Mouse (Mus musculus) kidney, embryonic 16.5 days (tissue): ENCODE results near the gene 0610009B22Rik. TPM values are rescaled to one million over a fixed set of nuclear protein-coding genes. Genes with fewer than 3 reads are reported as not detected.
"Not testable (repeated sequence)": the region's sequence is repeated elsewhere in the genome, so short reads cannot be mapped to it uniquely, and the experiment has no call there.

Experiments used
- ATAC-seq: fragments of 200-750 bp; cut with Nextera tagmentation; 2 replicates; pipeline ENCODE4 v1.8.0; 2017; ENCODE audit warnings: moderate TSS enrichment; ENCODE audit not compliant: low FRiP score, low TSS enrichment
- H3K27ac ChIP-seq: fragments of 300-500 bp; sonication (generic); 2 replicates; pipeline ENCODE4 v1.5.1; 2014; ENCODE audit warnings: low read length
- H3K27me3 ChIP-seq: fragments of 300-500 bp; sonication (generic); 2 replicates; pipeline ENCODE4 v1.6.1; 2014; ENCODE audit warnings: low read length, control low read depth, mixed read lengths; ENCODE audit not compliant: insufficient read depth
- H3K36me3 ChIP-seq: fragments of 300-500 bp; sonication (generic); 2 replicates; pipeline ENCODE4 v1.6.1; 2014; ENCODE audit warnings: low read length, control low read depth, mixed read lengths; ENCODE audit not compliant: insufficient read depth
- H3K4me1 ChIP-seq: fragments of 300-500 bp; sonication (generic); 2 replicates; pipeline ENCODE4 v1.6.1; 2014; ENCODE audit warnings: low read length, control low read depth, mixed read lengths; ENCODE audit not compliant: insufficient read depth
- H3K4me2 ChIP-seq: fragments of 300-500 bp; sonication (generic); replicated peaks from 2 replicates; pipeline ENCODE4 v1.6.1; 2014; ENCODE audit warnings: low read depth, low read length
- H3K4me3 ChIP-seq: fragments of 300-500 bp; sonication (generic); 2 replicates; pipeline ENCODE4 v1.5.1; 2014; ENCODE audit warnings: mild to moderate bottlenecking, low read length
- H3K9ac ChIP-seq: fragments of 300-500 bp; sonication (generic); replicated peaks from 2 replicates; pipeline ENCODE4 v1.6.1; 2014; ENCODE audit warnings: low read length
- H3K9me3 ChIP-seq: fragments of 300-500 bp; sonication (generic); 2 replicates; pipeline ENCODE4 v1.6.1; 2016; ENCODE audit warnings: low read length, control low read depth
- WGBS: fragments of 180-500 bp; shearing (Covaris S2); extraction: QIAGEN DNeasy Blood & Tissue Kit; methylation state at CpG from one replicate; pipeline ENCODE4 v1.1.7; 2014; 5-methylcytosine and 5-hydroxymethylcytosine counted together
- polyA plus RNA-seq: library from polyadenylated mRNA; unstranded; fragments of >200 nt; fragmentation: Nextera tagmentation; extraction: Ambion mirVana; gene quantifications from 2 replicates; pipeline ENCODE4 v1.2.1, GENCODE M21; 2015

Gene 0610009B22Rik
- polyA plus RNA-seq, result 105 and 107 TPM in 2 replicates

GRCm38 (mm10) chr11:51688330-51689328, at the start of gene 0610009B22Rik:
0610009B22Rik (minus strand) TSS chr11:51688874.
- peak within 1 kb of the TSS; percentile 89 for H3K9ac ChIP-seq
- H3K4me1 ChIP-seq, result peaks cover 10% of the 10 kb centered on the region
- H3K27ac ChIP-seq, result peak within 1 kb of the TSS; percentile 100
- peak within 1 kb of the TSS; percentile 75 for H3K4me2 ChIP-seq
- no peaks in the 10 kb centered on the region for H3K27me3 ChIP-seq
- peak; percentile 99 for ATAC-seq
- peaks cover 4% of the 10 kb centered on the region for H3K36me3 ChIP-seq
- H3K9me3 ChIP-seq, result no peaks in the 10 kb centered on the region
- peak within 1 kb of the TSS; percentile 79 for H3K4me3 ChIP-seq
- under 1% methylated on average over 60 of the region's 60 CpGs for WGBS

- not testable (repeated sequence) for H3K4me1 ChIP-seq, H3K4me2 ChIP-seq, H3K27me3 ChIP-seq, H3K9ac ChIP-seq, ATAC-seq, H3K27ac ChIP-seq, H3K9me3 ChIP-seq, H3K4me3 ChIP-seq
- WGBS, result 98% methylated on average over 12 of the region's 13 CpGs
- H3K36me3 ChIP-seq, result peaks cover 39% of the 10 kb centered on the region
These were observed 45.5 kb upstream of the 0610009B22Rik start for GRCm38 (mm10) chr11:51734218-51734617.

GRCm38 (mm10) chr11:51732883-51733282, 44.2 kb upstream of the 0610009B22Rik start:
- H3K27ac ChIP-seq, result no peak overlapping the region
- no peak overlapping the region for H3K4me3 ChIP-seq
- ATAC-seq, result no peak
- WGBS, result 83% methylated on average over 1 of the region's 1 CpGs
- H3K9me3 ChIP-seq, result no peaks in the 10 kb centered on the region
- no peaks in the 10 kb centered on the region for H3K27me3 ChIP-seq
- H3K36me3 ChIP-seq, result peaks cover 36% of the 10 kb centered on the region
- no peak overlapping the region for H3K4me2 ChIP-seq
- H3K9ac ChIP-seq, result no peak overlapping the region
- H3K4me1 ChIP-seq, result no peaks in the 10 kb centered on the region

DNA sequence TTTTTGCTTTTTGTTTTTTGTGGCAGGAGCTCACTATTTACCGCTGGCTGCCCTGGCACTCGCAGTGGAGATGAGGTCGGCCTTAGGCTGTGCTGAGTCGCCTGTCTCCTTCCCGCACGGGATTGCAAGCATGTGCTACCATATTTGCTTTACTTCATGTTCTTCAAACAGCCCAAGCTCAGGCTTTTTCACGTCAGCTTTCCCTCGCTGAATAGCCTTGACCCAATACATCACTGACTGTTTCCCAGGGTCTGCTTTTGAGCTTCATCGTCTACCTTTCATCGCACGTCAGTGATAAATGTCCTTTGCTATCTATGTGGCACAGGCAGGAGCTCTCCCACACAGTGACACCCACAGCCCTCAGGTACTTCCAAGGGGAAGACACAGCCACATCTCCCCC, 32.4 kb upstream of the 0610009B22Rik start:
- Histone ChIP-seq H3K27me3 (no peaks in the 10 kb centered on the region), H3K9me3 (no peaks in the 10 kb centered on the region), H3K4me3 (no peak overlapping the region), H3K4me1 (no peaks in the 10 kb centered on the region), H3K9ac (no peak overlapping the region), H3K27ac (no peak overlapping the region), H3K36me3 (peaks cover 59% of the 10 kb centered on the region), H3K4me2 (no peak overlapping the region)
- ATAC-seq, result no peak
- WGBS, result 95% methylated on average over 11 of the region's 11 CpGs

GRCm38 (mm10) chr11:51707080-51707479, 18.4 kb upstream of the 0610009B22Rik start:
- Histone ChIP-seq H3K9me3 (no peaks in the 10 kb centered on the region), H3K4me1 (no peaks in the 10 kb centered on the region), H3K9ac (no peak overlapping the region), H3K27me3 (no peaks in the 10 kb centered on the region), H3K36me3 (peaks cover 49% of the 10 kb centered on the region), H3K27ac (no peak overlapping the region), H3K4me3 (no peak overlapping the region), H3K4me2 (no peak overlapping the region)
- WGBS, result 96% methylated on average over 13 of the region's 13 CpGs
- ATAC-seq, result no peak

GRCm38 (mm10) chr11:51706451-51706850, 17.8 kb upstream of the 0610009B22Rik start:
- peaks cover 48% of the 10 kb centered on the region for H3K36me3 ChIP-seq
- H3K9ac ChIP-seq, result no peak overlapping the region
- no peak overlapping the region for H3K4me3 ChIP-seq
- WGBS, result 97% methylated on average over 10 of the region's 10 CpGs
- no peak overlapping the region for H3K4me2 ChIP-seq
- H3K4me1 ChIP-seq, result no peaks in the 10 kb centered on the region
- no peaks in the 10 kb centered on the region for H3K9me3 ChIP-seq
- H3K27me3 ChIP-seq, result no peaks in the 10 kb centered on the region
- ATAC-seq, result no peak
- no peak overlapping the region for H3K27ac ChIP-seq

GRCm38 (mm10) chr11:51703379-51703998, 14.8 kb upstream of the 0610009B22Rik start:
- H3K27ac ChIP-seq, result no peak overlapping the region
- no peak overlapping the region for H3K9ac ChIP-seq
- H3K4me3 ChIP-seq, result no peak overlapping the region
- no peak overlapping the region for H3K4me2 ChIP-seq
- peaks cover 59% of the 10 kb centered on the region for H3K36me3 ChIP-seq
- H3K27me3 ChIP-seq, result no peaks in the 10 kb centered on the region
- 73% methylated on average over 10 of the region's 10 CpGs for WGBS
- ATAC-seq, result no peak
- H3K9me3 ChIP-seq, result no peaks in the 10 kb centered on the region
- no peaks in the 10 kb centered on the region for H3K4me1 ChIP-seq

GRCm38 (mm10) chr11:51702831-51703230, 14.2 kb upstream of the 0610009B22Rik start:
- H3K36me3 ChIP-seq, result peaks cover 59% of the 10 kb centered on the region
- no peak overlapping the region for H3K4me2 ChIP-seq
- no peaks in the 10 kb centered on the region for H3K9me3 ChIP-seq
- WGBS, result 40% methylated on average over 3 of the region's 3 CpGs
- no peaks in the 10 kb centered on the region for H3K27me3 ChIP-seq
- H3K4me3 ChIP-seq, result no peak overlapping the region
- no peak overlapping the region for H3K9ac ChIP-seq
- no peak for ATAC-seq
- no peak overlapping the region for H3K27ac ChIP-seq
- no peaks in the 10 kb centered on the region for H3K4me1 ChIP-seq

DNA sequence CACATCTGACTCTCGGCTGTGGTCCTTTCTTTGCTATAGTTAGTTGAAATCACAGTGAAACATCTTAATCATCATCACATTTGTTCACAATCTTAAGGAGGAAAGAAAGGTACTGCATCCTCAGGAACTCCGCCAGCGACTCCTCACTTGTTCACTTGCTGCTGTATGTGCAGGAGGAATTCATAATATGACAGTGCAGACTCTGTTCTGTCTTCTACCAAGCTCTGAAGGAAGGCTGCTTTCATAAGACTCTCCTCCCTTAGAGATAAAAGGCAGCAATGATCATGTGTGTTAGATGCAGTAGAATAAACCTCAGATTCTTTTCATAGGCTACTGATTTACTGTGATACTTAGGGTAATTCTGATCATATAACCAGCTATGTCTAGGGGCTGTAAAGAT, 6.3 kb upstream of the 0610009B22Rik start:
- over 99% methylated on average over 3 of the region's 3 CpGs for WGBS
- ATAC-seq, result no peak
- H3K4me3 ChIP-seq, result no peak overlapping the region
- no peaks in the 10 kb centered on the region for H3K27me3 ChIP-seq
- no peak overlapping the region for H3K9ac ChIP-seq
- no peak overlapping the region for H3K4me2 ChIP-seq
- no peaks in the 10 kb centered on the region for H3K4me1 ChIP-seq
- no peak overlapping the region for H3K27ac ChIP-seq
- no peaks in the 10 kb centered on the region for H3K9me3 ChIP-seq
- H3K36me3 ChIP-seq, result peaks cover 30% of the 10 kb centered on the region

- H3K4me1 ChIP-seq, H3K4me3 ChIP-seq, H3K36me3 ChIP-seq, H3K27ac ChIP-seq, H3K27me3 ChIP-seq, H3K9ac ChIP-seq, H3K9me3 ChIP-seq, H3K4me2 ChIP-seq, ATAC-seq: not testable (repeated sequence)
- WGBS, result 100% methylated on average over 1 of the region's 3 CpGs
These were observed 1.9 kb upstream of the 0610009B22Rik start for GRCm38 (mm10) chr11:51690597-51690996.
